Mouse (Mus musculus) thymus, adult 2 months (tissue): ENCODE measurements at regions not wholly inside any gene's neighbourhood (a gene's known extent, or its start where the extent isn't known, plus 50 kb on each side); places are given as distances from the start of the nearest gene placed in this dataset.

ENCODE experiments used
- CTCF ChIP-seq: fragments of 200-500 bp; IDR thresholded peaks from 2 replicates; pipeline ENCODE4 v1.5.1; 2012; ENCODE audit warnings: mild to moderate bottlenecking, control low read depth, low read length, moderate library complexity, borderline replicate concordance; ENCODE audit not compliant: control insufficient read depth, poor library complexity, insufficient read depth; ENCODE audit errors: extremely low read depth
- POLR2A ChIP-seq: fragments of 200-500 bp; IDR thresholded peaks from 2 replicates; pipeline ENCODE4 v1.6.1; 2012; ENCODE audit warnings: mild to moderate bottlenecking, low read length, control low read depth, moderate library complexity; ENCODE audit not compliant: control insufficient read depth, poor library complexity, insufficient read depth; ENCODE audit errors: extremely low read depth

DNA sequence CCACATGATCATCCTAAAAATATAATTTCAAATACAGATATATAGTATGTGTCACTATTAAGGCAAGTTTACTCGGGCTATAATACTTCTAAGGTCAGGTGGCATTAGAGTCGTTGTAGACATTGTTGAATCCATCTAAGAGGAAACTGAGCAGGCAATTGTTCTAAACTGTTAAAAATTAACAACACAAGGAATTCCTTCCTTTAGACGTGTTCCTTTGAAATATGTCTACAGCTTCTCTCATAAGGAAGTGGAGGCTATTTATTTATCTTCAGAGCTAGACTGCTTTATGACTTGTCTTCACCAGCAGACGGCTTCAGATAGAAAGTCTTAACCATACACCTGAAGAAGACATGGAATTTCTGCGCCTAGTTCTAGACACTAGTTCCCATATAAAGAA lies 744.2 kb upstream of the Cited2 start:
- TF ChIP-seq CTCF = no peak
- no peak for TF ChIP-seq POLR2A
